Mouse (Mus musculus) megakaryocyte, embryonic 14.5 days (primary cell): ENCODE measurements around the gene Fntb.

Experiments used
- FLI1 ChIP-seq: IDR thresholded peaks from 2 replicates; pipeline ENCODE4 v1.6.1; 2012; ENCODE audit warnings: low read length, inconsistent platforms, mixed read lengths
- GATA1 ChIP-seq: IDR thresholded peaks from 3 replicates; pipeline ENCODE4 v1.6.1; 2012; ENCODE audit warnings: mixed read lengths, low read length, inconsistent platforms, borderline replicate concordance

GRCm38 (mm10) chr12:76814120-76814519 lies 48.7 kb downstream of the Fntb start:
- no peak for TF ChIP-seq GATA1
- no peak for TF ChIP-seq FLI1
